Mouse (Mus musculus) hindbrain, embryonic 13.5 days (tissue): Measurements from ENCODE around the gene Zbtb20. TPM values are rescaled to one million over a fixed set of nuclear protein-coding genes. Genes with fewer than 3 reads are reported as not detected.

Source experiments
- ATAC-seq: fragments of 200-750 bp; cut with Nextera tagmentation; 2 replicates; pipeline ENCODE4 v1.8.0; 2017; ENCODE audit warnings: moderate TSS enrichment; ENCODE audit not compliant: low FRiP score
- H3K27ac ChIP-seq: fragments of 300-500 bp; sonication (generic); 2 replicates; pipeline ENCODE4 v1.5.1; 2015; ENCODE audit warnings: inconsistent platforms, mild to moderate bottlenecking, moderate library complexity
- H3K27me3 ChIP-seq: fragments of 300-500 bp; sonication (generic); 2 replicates; pipeline ENCODE4 v1.6.1; 2015; ENCODE audit warnings: mild to moderate bottlenecking, inconsistent platforms
- H3K36me3 ChIP-seq: fragments of 300-500 bp; sonication (generic); 2 replicates; pipeline ENCODE4 v1.6.1; 2015; ENCODE audit warnings: mild to moderate bottlenecking, inconsistent platforms
- H3K4me1 ChIP-seq: fragments of 300-500 bp; sonication (generic); replicated peaks from 2 replicates; pipeline ENCODE4 v1.6.1; 2015; ENCODE audit warnings: inconsistent platforms
- H3K4me2 ChIP-seq: fragments of 300-500 bp; sonication (generic); 2 replicates; pipeline ENCODE4 v1.6.1; 2015; ENCODE audit warnings: inconsistent platforms, mild to moderate bottlenecking, moderate library complexity
- H3K4me3 ChIP-seq: fragments of 300-500 bp; sonication (generic); 2 replicates; pipeline ENCODE4 v1.5.1; 2015; ENCODE audit warnings: mild to moderate bottlenecking, inconsistent platforms
- H3K9ac ChIP-seq: fragments of 300-500 bp; sonication (generic); 2 replicates; pipeline ENCODE4 v1.6.1; 2015; ENCODE audit warnings: mild to moderate bottlenecking, inconsistent platforms
- H3K9me3 ChIP-seq: fragments of 300-500 bp; sonication (generic); 2 replicates; pipeline ENCODE4 v1.6.1; 2016; ENCODE audit warnings: inconsistent platforms
- WGBS: fragments of 180-500 bp; shearing (Covaris S2); methylation state at CpG from one replicate; pipeline ENCODE4 v1.1.7; 2015; 5-methylcytosine and 5-hydroxymethylcytosine counted together
- polyA plus RNA-seq: library from polyadenylated mRNA; unstranded; fragments of >200 nt; fragmentation: Nextera tagmentation; extraction: Ambion mirVana; gene quantifications from 2 replicates; pipeline ENCODE4 v1.2.1, GENCODE M21; 2015

Gene Zbtb20
- polyA plus RNA-seq, 1 experiment from 2014 or later: 65.7 TPM

DNA sequence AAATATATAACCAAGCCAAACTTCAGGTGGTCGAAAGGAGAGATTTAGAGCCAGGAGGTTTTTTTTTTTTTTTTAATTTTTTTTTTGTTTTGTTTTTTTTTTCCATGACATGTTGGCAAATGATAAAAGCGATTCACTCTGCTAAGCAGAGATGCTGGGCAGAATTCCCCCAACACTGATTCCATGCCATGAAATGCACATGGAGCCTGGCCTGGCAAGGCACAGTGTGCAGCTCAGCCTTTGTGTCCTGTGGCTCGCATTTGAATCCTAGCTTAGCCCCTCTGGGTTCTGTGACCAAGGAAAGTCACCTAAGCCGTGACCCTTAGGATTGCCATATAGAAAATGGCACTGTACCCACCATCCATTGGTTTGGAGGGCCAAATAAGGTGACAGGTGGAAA lies 646.8 kb downstream of the Zbtb20 start:
- no peak for ATAC-seq
- no peak overlapping the region for H3K4me3 ChIP-seq
- WGBS: 95% methylated on average over 4 of the region's 4 CpGs

DNA sequence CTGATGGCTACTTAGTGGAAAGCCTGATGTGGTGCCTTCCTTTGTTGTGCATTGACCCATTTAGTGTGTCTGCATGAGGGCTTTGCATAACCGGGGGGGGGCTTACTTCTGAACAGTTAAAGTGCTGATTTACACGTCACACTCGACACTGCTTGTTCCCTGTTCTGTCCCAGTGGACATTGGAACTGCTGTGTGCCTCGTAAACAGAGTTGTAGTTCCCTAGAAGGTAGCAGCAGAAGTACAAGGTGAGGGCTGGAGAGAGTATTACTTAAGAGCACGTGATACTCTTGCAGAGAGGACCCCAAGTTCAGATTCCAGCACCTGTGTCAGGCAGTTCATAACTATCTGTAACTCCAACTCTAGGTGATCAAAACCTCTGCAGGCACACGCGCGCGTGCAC lies 648.5 kb downstream of the Zbtb20 start:
- peaks cover under 1% of the 10 kb centered on the region; the same call in 1 of the 2 replicates for H3K36me3 ChIP-seq
- H3K9me3 ChIP-seq: no peaks in the 10 kb centered on the region
- H3K27me3 ChIP-seq: no peaks in the 10 kb centered on the region
- H3K4me1 ChIP-seq: peaks cover 4% of the 10 kb centered on the region; the same call in 1 of the 2 replicates
- no peak overlapping the region for H3K9ac ChIP-seq
- ATAC-seq: no peak
- 86% methylated on average over 9 of the region's 9 CpGs for WGBS
- no peak overlapping the region for H3K27ac ChIP-seq
- H3K4me3 ChIP-seq: no peak overlapping the region
- H3K4me2 ChIP-seq: no peak overlapping the region

More for the DNA sequence above, 646.8 kb downstream of the Zbtb20 start:
- peaks cover 4% of the 10 kb centered on the region for H3K4me1 ChIP-seq
- H3K9ac ChIP-seq: no peak overlapping the region
- H3K27me3 ChIP-seq: no peaks in the 10 kb centered on the region
- no peak overlapping the region for H3K4me2 ChIP-seq
- H3K36me3 ChIP-seq: peaks cover 4% of the 10 kb centered on the region; the same call in 1 of the 2 replicates
- H3K9me3 ChIP-seq: no peaks in the 10 kb centered on the region
- H3K27ac ChIP-seq: no peak overlapping the region

DNA sequence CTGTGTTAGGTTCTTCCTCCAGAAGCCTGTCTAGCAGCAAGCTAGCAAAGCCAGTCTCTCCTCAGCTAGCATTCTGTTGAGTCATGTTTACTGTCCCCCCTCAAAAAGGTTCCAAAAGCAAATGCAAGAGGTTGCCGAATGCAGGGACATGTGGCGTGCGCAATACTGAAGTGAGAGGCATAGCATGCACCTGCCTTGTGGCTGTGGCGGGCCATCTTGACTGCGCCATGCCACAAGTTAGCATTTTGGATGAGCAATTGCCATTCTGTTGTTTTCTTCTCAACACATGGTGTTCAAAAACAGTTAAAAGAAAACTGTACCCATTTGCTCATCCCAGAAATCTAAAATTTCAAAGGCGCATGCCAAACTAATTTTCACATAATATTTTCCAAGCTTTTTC lies 649.9 kb downstream of the Zbtb20 start:
- Histone ChIP-seq H3K9me3 (no peaks in the 10 kb centered on the region), H3K4me2 (no peak overlapping the region), H3K4me3 (no peak overlapping the region), H3K36me3 (no peaks in the 10 kb centered on the region), H3K27ac (no peak overlapping the region), H3K27me3 (no peaks in the 10 kb centered on the region), H3K9ac (no peak overlapping the region), H3K4me1 (peaks cover 8% of the 10 kb centered on the region; the same call in 1 of the 2 replicates)
- 97% methylated on average over 6 of the region's 6 CpGs for WGBS
- ATAC-seq: no peak

DNA sequence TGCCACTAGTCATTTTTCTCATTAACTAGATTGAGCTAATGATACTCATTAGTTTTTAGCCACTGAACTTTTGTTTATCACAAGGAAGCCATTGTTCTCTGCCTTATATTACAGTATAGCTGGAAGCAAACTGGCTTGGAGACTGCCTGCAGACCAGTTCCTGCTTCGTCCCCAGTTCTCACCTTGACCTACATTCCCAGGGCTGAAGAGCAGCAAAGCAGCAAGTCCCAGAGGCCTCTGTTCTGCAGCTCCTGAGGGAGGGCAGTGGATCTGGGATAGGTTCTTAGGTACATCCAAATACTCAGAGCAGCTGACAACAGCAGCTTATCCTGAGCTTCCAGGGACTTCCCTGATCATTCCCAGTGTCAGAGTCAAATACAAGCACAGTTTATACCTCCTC lies 652.6 kb downstream of the Zbtb20 start:
- no peak for ATAC-seq
- H3K27ac ChIP-seq: no peak overlapping the region

DNA sequence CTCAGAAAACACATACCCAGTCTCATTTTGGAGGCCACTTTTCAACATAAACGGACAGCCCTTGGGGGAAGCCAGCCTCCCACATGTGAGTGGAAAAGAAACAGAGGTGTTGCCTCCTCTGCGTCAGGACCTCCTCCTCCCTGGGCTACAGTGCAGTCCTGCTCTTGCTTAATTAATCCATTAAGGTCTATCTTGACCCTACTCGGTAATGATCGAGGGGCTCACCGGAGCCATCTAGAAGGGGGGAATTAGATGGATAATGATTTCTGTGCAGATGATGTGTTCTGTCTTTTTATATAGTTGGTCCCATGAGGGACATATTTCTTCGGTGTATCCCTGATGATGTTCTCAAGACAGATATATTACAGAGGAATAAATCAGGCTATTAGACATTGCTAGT lies 655.6 kb downstream of the Zbtb20 start:
- H3K4me2 ChIP-seq: no peak overlapping the region
- no peak for ATAC-seq
- no peak overlapping the region for H3K4me3 ChIP-seq
- H3K9ac ChIP-seq: no peak overlapping the region
- 67% methylated on average over 6 of the region's 6 CpGs for WGBS
- H3K4me1 ChIP-seq: peaks cover 23% of the 10 kb centered on the region
- H3K9me3 ChIP-seq: no peaks in the 10 kb centered on the region
- no peaks in the 10 kb centered on the region for H3K27me3 ChIP-seq
- no peak overlapping the region for H3K27ac ChIP-seq
- no peaks in the 10 kb centered on the region for H3K36me3 ChIP-seq

More for the DNA sequence above, 652.6 kb downstream of the Zbtb20 start:
- Histone ChIP-seq H3K9me3 (no peaks in the 10 kb centered on the region), H3K27me3 (no peaks in the 10 kb centered on the region), H3K36me3 (no peaks in the 10 kb centered on the region), H3K4me1 (peaks cover 17% of the 10 kb centered on the region), H3K9ac (no peak overlapping the region), H3K4me2 (no peak overlapping the region), H3K4me3 (no peak overlapping the region)
- WGBS: 80% methylated on average over 1 of the region's 1 CpGs

DNA sequence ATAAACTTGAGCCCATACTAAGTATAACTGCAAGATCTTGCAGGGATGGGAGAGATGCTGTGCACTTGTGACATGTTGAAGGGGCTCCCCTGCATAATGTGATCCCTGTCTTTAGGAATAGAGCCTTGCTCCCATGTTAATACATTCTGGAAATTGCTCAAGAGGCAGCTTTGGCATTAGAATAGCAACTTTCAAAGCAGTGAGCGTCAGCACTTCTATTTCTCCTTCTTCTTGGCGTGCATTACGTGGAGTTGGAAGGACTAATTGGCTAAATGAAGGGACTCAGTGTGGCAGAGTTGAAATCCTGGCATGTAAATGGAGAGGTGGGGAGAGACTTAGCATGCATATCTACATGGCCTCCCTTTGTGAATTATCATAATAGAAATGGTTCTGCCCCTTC lies 658.4 kb downstream of the Zbtb20 start:
- Histone ChIP-seq H3K9ac (no peak overlapping the region), H3K4me1 (peaks cover 35% of the 10 kb centered on the region), H3K4me2 (no peak overlapping the region), H3K27me3 (no peaks in the 10 kb centered on the region), H3K36me3 (no peaks in the 10 kb centered on the region), H3K4me3 (no peak overlapping the region), H3K27ac (peak overlapping the region; percentile 18; the same call in 1 of the 2 replicates), H3K9me3 (no peaks in the 10 kb centered on the region)
- no peak for ATAC-seq
- WGBS: 77% methylated on average over 3 of the region's 3 CpGs

DNA sequence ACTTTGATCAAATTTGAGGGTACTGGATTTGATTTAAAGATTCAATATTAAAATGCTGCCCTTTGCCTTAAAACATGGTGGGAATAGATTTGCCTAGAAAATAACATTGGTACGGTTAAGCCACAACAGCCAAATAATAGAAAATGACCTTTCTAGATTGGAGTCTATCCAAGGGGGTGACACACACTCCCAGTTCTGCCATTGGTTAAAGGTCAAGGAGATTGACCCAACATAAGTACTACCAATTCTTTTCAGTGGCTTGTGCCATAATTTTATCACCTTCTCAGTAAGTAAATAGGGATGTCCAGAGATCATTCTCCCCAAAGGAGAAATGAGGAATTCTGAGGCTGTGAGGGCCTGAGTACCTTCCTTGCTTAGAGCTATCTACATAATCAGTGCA lies 660.2 kb downstream of the Zbtb20 start:
- no peak overlapping the region for H3K4me2 ChIP-seq
- H3K4me3 ChIP-seq: no peak overlapping the region
- no peak overlapping the region for H3K27ac ChIP-seq
- H3K9me3 ChIP-seq: no peaks in the 10 kb centered on the region
- H3K36me3 ChIP-seq: no peaks in the 10 kb centered on the region
- ATAC-seq: no peak
- H3K4me1 ChIP-seq: peaks cover 31% of the 10 kb centered on the region
- H3K27me3 ChIP-seq: no peaks in the 10 kb centered on the region
- WGBS: 89% methylated on average over 1 of the region's 1 CpGs
- no peak overlapping the region for H3K9ac ChIP-seq

DNA sequence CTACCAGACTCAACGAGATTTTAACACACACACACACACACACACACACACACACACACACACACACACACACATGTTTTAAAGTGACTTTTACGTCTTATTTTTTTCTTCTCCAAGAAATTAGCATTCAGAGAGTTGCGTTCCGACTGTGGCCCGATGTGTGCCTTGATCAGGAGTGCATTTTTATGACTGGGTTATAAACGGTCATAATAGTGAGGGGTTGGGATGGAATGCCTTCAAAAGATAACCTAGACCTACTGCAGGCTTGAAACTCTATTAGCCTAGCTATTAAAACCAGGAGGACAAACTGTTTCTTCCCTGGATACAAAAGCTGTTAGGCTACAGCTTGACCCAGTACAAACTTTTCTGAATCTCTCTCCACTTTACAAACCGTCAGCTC lies 661.5 kb downstream of the Zbtb20 start:
- H3K4me1 ChIP-seq: peaks cover 28% of the 10 kb centered on the region
- no peak for ATAC-seq
- H3K9me3 ChIP-seq: no peaks in the 10 kb centered on the region
- H3K36me3 ChIP-seq: no peaks in the 10 kb centered on the region
- H3K9ac ChIP-seq: no peak overlapping the region
- no peak overlapping the region for H3K4me2 ChIP-seq
- H3K27me3 ChIP-seq: no peaks in the 10 kb centered on the region
- no peak overlapping the region for H3K27ac ChIP-seq
- WGBS: 83% methylated on average over 7 of the region's 7 CpGs
- H3K4me3 ChIP-seq: no peak overlapping the region

DNA sequence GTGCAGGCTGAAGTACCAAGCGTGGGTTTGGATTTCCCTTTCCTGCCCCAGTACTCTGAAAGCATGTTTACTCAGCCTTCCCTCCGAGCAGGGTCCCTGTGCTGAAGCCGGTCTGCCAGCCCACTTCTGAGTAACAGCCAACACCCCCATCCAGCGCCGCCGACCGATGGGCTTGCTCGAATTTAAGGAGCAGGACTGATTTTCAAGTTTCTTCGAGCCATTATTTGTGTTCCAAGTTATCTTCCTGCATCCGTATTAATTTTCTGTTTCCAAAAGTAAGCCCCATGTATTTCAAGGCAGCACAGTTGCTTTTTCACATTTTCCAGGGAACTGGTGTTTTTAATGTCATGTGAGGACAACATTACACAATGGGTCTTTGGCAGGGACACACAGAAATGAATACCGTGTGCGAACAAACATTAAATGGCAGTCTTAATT lies 664.0 kb downstream of the Zbtb20 start:
- Histone ChIP-seq H3K4me1 (peaks cover 13% of the 10 kb centered on the region), H3K36me3 (no peaks in the 10 kb centered on the region), H3K4me2 (no peak overlapping the region), H3K9me3 (no peaks in the 10 kb centered on the region), H3K27ac (peak overlapping the region; percentile 67), H3K27me3 (no peaks in the 10 kb centered on the region), H3K4me3 (no peak overlapping the region), H3K9ac (no peak overlapping the region)
- WGBS: 85% methylated on average over 12 of the region's 12 CpGs
- no peak for ATAC-seq

DNA sequence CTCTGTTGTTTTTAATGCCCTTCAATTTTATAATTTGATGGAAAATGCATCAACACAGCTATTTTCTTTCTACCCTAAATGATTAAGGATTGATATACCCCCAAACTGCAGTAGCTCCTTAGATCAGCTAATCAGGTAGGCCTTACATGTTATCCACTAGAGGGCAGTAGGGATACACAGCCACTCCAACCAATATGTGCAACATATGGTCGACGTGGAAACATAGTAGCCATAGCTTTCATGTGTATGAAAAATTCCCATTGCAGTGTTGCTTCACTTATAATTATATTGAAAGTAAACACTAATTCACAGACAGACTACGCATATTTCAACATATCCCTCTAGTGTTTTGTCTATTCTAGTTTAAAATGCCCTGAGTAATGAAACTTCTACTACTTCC lies 664.4 kb downstream of the Zbtb20 start:
- ATAC-seq: no peak

DNA sequence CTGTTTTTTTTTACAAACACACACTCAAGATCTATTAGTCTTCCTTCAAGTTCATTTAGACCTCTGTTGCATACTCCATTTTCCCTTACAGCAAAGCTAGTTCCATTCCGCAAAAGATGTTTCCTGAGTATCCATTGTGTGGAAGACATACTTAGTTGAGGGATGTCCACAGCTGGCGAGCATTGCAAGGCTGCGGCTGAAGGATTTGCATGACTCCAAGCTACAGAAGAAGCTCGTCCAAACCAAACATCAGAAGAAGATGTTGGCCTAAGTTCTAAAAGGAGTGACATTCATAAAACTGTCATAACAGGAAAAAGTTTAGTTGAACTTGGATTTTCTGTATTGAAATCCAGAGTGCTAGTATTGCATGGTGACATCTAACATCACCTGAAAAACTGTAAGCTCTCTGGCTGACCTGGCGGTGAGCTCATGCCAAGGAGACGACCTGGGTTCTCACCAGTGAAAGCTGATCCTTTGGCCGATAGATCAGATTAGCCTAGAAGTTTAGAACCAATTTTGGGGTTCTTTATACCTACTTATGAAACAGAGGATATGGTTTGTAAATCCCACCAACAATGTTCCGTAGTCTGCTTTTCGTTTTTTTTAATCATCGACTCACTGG lies 665.0 kb downstream of the Zbtb20 start:
- Histone ChIP-seq H3K9me3 (no peaks in the 10 kb centered on the region), H3K4me2 (no peak overlapping the region)
- 94% methylated on average over 10 of the region's 10 CpGs for WGBS

More for the DNA sequence above, 664.4 kb downstream of the Zbtb20 start:
- H3K4me3 ChIP-seq: no peak overlapping the region
- no peak overlapping the region for H3K9ac ChIP-seq
- 29% methylated on average over 3 of the region's 3 CpGs for WGBS
- no peak overlapping the region; the same call in 1 of the 2 replicates for H3K27ac ChIP-seq
- H3K27me3 ChIP-seq: no peaks in the 10 kb centered on the region
- H3K9me3 ChIP-seq: no peaks in the 10 kb centered on the region
- no peaks in the 10 kb centered on the region for H3K36me3 ChIP-seq
- no peak overlapping the region for H3K4me2 ChIP-seq
- H3K4me1 ChIP-seq: peaks cover 14% of the 10 kb centered on the region

DNA sequence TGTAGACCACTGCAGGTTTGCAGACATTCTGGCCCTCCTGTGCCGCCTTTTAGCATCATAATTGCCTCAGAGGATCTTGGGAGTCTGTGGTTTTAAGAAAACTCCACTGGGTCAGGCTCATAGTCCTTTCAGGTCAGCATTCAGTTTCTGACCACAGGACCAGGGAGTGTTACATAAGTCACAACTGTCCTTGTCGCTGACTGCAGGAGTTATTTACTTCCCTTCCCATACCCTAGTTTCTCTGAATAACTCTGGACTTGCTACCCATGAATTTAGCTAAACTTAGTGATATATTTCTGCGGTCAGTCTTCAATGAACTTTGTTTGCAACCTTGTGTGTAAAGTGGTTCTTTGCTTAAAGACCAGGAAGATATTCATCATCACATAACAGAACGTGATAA lies 669.6 kb downstream of the Zbtb20 start:
- WGBS: 87% methylated on average over 4 of the region's 4 CpGs
- no peak overlapping the region for H3K9ac ChIP-seq

More for the DNA sequence above, 665.0 kb downstream of the Zbtb20 start:
- H3K27ac ChIP-seq: no peak overlapping the region
- H3K27me3 ChIP-seq: no peaks in the 10 kb centered on the region
- H3K36me3 ChIP-seq: no peaks in the 10 kb centered on the region
- peaks cover 17% of the 10 kb centered on the region for H3K4me1 ChIP-seq
- ATAC-seq: no peak
- H3K9ac ChIP-seq: no peak overlapping the region
- no peak overlapping the region for H3K4me3 ChIP-seq

More for the DNA sequence above, 669.6 kb downstream of the Zbtb20 start:
- Histone ChIP-seq H3K27ac (no peak overlapping the region), H3K4me2 (no peak overlapping the region), H3K4me1 (peaks cover 34% of the 10 kb centered on the region), H3K4me3 (no peak overlapping the region), H3K9me3 (no peaks in the 10 kb centered on the region), H3K36me3 (no peaks in the 10 kb centered on the region), H3K27me3 (no peaks in the 10 kb centered on the region)
- no peak for ATAC-seq
